ENCODE assay signal across 8 mouse cellular contexts in the genomic region with DNA sequence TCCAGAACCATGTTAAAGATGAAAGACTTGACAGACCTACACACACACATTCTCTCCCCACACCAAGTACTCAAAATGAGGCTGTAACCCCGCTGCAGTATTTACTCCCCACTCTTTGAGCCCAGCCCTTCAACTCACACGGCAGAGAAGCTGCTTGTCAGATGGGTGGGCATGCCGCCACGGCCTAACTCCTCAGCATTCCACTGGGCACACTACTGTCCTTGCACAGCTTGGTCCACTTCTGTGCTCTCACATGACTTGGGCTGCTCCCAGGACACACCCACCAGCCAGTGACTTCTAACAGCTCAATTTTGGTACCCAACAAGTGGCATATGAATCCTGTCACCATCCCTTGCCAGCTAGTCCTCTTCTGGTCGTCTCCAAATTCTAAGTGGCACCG. TPM values are rescaled to one million over a fixed set of nuclear protein-coding genes. Genes with fewer than 3 reads are reported as not detected.
A peak's percentile ranks its signal among the peaks of the same experiment; 100 is the strongest.
DNase-seq lines count a peak whose midpoint lies in the region; ATAC-seq lines count a peak whose summit lies in the region.

No protein-coding gene starts in this region.

- H3K4me3 ChIP-seq in limb, embryonic 15.5 days, result no peak overlapping the region
- H3K4me3 ChIP-seq in neural tube, embryonic 14.5 days (ENCODE audit: low read depth, low read length), result no peak overlapping the region

- no peak for ATAC-seq in limb, embryonic 15.5 days (ENCODE audit: insufficient number of reproducible peaks, low FRiP score, low TSS enrichment, low read depth)
- peak; percentile 12; the same call in 1 of the 2 replicates for ATAC-seq in neural tube, embryonic 14.5 days (ENCODE audit: low read depth)

- peak; percentile 29 for DNase-seq in thymus, postnatal 0 days (ENCODE audit: low spot score)
- DNase-seq in thymus, postnatal 14 days, result no peak
- peak; percentile 61 to 71 for DNase-seq in cerebellum, adult 18-20 months
- DNase-seq in gastrocnemius, postnatal 25 days, result peak; percentile 68
- DNase-seq in kidney, adult 11 months, result peak; percentile 68
- DNase-seq in embryo, embryonic 9.5 days (ENCODE audit: extremely low spot score), result no peak

- no peaks in the 10 kb centered on the region for H3K27me3 ChIP-seq in limb, embryonic 15.5 days
- H3K27me3 ChIP-seq in neural tube, embryonic 14.5 days (ENCODE audit: control insufficient read depth, insufficient read depth, low read length), result no peaks in the 10 kb centered on the region

- H3K4me1 ChIP-seq in limb, embryonic 15.5 days, result peaks cover 28% of the 10 kb centered on the region
- H3K4me1 ChIP-seq in neural tube, embryonic 14.5 days (ENCODE audit: control insufficient read depth, insufficient read depth, low read length), result peaks cover 21% of the 10 kb centered on the region

- no peaks in the 10 kb centered on the region for H3K36me3 ChIP-seq in limb, embryonic 15.5 days
- H3K36me3 ChIP-seq in neural tube, embryonic 14.5 days (ENCODE audit: control insufficient read depth, insufficient read depth, low read length), result 0 out of 2 replicates have a peak, but pooled peaks cover 3% of the 10 kb centered on the region

- no peaks in the 10 kb centered on the region for H3K9me3 ChIP-seq in limb, embryonic 15.5 days
- H3K9me3 ChIP-seq in neural tube, embryonic 14.5 days (ENCODE audit: control insufficient read depth, low read length), result no peaks in the 10 kb centered on the region

- H3K9ac ChIP-seq in limb, embryonic 15.5 days, result no peak overlapping the region
- no peak overlapping the region for H3K9ac ChIP-seq in neural tube, embryonic 14.5 days (replicated peaks; ENCODE audit: low read depth, low read length)

- peak overlapping the region; percentile 57 for H3K27ac ChIP-seq in limb, embryonic 15.5 days
- no peak overlapping the region; the same call in 1 of the 2 replicates for H3K27ac ChIP-seq in neural tube, embryonic 14.5 days (ENCODE audit: low read depth, low read length)

- no peak overlapping the region for H3K4me2 ChIP-seq in limb, embryonic 15.5 days
- no peak overlapping the region for H3K4me2 ChIP-seq in neural tube, embryonic 14.5 days (ENCODE audit: low read depth, low read length)

- 30% methylated on average over 6 of the region's 6 CpGs for WGBS in limb, embryonic 15.5 days
- WGBS in neural tube, embryonic 14.5 days, result 40% methylated on average over 6 of the region's 6 CpGs

RNA-seq across cellular contexts. Expression of a gene that starts 5.0 kb away (rescaled TPM):
- polyA plus RNA-seq in thymus, postnatal 0 days (2015; fragmentation: Nextera tagmentation; extraction: Ambion mirVana), result 4.5 and 5.6 TPM in 2 replicates
- 1 to 10 TPM; 7.5 to 9.2 TPM for total RNA-seq in gastrocnemius, postnatal 25 days (2021)
- polyA plus RNA-seq in limb, embryonic 15.5 days (2015; fragmentation: Nextera tagmentation; extraction: Ambion mirVana), result 3.8 and 4.7 TPM in 2 replicates
- polyA plus RNA-seq in neural tube, embryonic 14.5 days (2014; fragmentation: Nextera tagmentation; extraction: Ambion mirVana), result 10.8 and 11.5 TPM in 2 replicates

RNA-seq across cellular contexts. Expression of a gene that starts 37.2 kb away (rescaled TPM):
- polyA plus RNA-seq in thymus, postnatal 0 days (2015; fragmentation: Nextera tagmentation; extraction: Ambion mirVana), result 54.1 and 60.3 TPM in 2 replicates
- total RNA-seq in gastrocnemius, postnatal 25 days (2021), result 1 to 10 TPM; 7.1 to 8.5 TPM
- 51.2 and 54.1 TPM in 2 replicates for polyA plus RNA-seq in limb, embryonic 15.5 days (2015; fragmentation: Nextera tagmentation; extraction: Ambion mirVana)
- polyA plus RNA-seq in neural tube, embryonic 14.5 days (2014; fragmentation: Nextera tagmentation; extraction: Ambion mirVana), result 62.1 and 65.4 TPM in 2 replicates

RNA-seq across cellular contexts. Expression of a gene that starts 57.0 kb away (rescaled TPM):
- not detected in 2 replicates for polyA plus RNA-seq in thymus, postnatal 0 days (2015; fragmentation: Nextera tagmentation; extraction: Ambion mirVana)
- not detected for total RNA-seq in gastrocnemius, postnatal 25 days (2021)
- polyA plus RNA-seq in limb, embryonic 15.5 days (2015; fragmentation: Nextera tagmentation; extraction: Ambion mirVana), result not detected in 2 replicates
- not detected in 2 replicates for polyA plus RNA-seq in neural tube, embryonic 14.5 days (2014; fragmentation: Nextera tagmentation; extraction: Ambion mirVana)

Comparison
In these comparisons a context has a peak if more than half of its experiments do, and no peak if none do; other contexts are left out.
1. DNase-seq: peak in thymus, postnatal 0 days (single experiment), cerebellum, adult 18-20 months (2 of 2), gastrocnemius, postnatal 25 days (single experiment) and kidney, adult 11 months (single experiment); none in thymus, postnatal 14 days (single experiment) and embryo, embryonic 9.5 days (single experiment).